13 mouse cellular contexts compared by ENCODE assay signal in genomic region chr15:25651820-25652219, GRCm38 (mm10).
"Had no signal": no experiment of that assay in that cellular context is flagged by ENCODE, and none has a peak within 500 bp of the region (broad histone marks: within the 10 kb centered on the region; RNA-seq: fewer than 3 reads in every experiment).

No protein-coding gene starts in this region.

- H3K36me3 ChIP-seq: midbrain, embryonic 15.5 days; neural tube, embryonic 13.5 days had no signal

- H3K4me3 ChIP-seq: layer of hippocampus, adult 2 months; midbrain, embryonic 15.5 days; neural tube, embryonic 13.5 days had no signal

- H3K27me3 ChIP-seq: midbrain, embryonic 15.5 days; neural tube, embryonic 13.5 days had no signal

- H3K4me1 ChIP-seq: midbrain, embryonic 15.5 days; neural tube, embryonic 13.5 days had no signal

- H3K9me3 ChIP-seq: midbrain, embryonic 15.5 days; neural tube, embryonic 13.5 days had no signal

- H3K4me2 ChIP-seq: lung, embryonic 14.5 days; midbrain, embryonic 11.5 days; midbrain, embryonic 15.5 days; neural tube, embryonic 13.5 days had no signal

- ATAC-seq: inflammation-experienced regulatory T-cells, adult 6 months; intestine, postnatal 0 days; midbrain, embryonic 15.5 days had no signal

- H3K9ac ChIP-seq: lung, embryonic 14.5 days; midbrain, embryonic 15.5 days; neural tube, embryonic 13.5 days had no signal

- DNase-seq: kidney, adult 8-10 months; kidney, postnatal 4 days; lung, embryonic 14.5 days; lung, postnatal 10 days; lung, postnatal 4 days; thymus, postnatal 14 days had no signal

- H3K27ac ChIP-seq: kidney, postnatal 0 days; layer of hippocampus, adult 2 months; midbrain, embryonic 15.5 days; neural tube, embryonic 13.5 days had no signal
